ENCODE assay signal across 17 mouse cellular contexts in the genomic region with DNA sequence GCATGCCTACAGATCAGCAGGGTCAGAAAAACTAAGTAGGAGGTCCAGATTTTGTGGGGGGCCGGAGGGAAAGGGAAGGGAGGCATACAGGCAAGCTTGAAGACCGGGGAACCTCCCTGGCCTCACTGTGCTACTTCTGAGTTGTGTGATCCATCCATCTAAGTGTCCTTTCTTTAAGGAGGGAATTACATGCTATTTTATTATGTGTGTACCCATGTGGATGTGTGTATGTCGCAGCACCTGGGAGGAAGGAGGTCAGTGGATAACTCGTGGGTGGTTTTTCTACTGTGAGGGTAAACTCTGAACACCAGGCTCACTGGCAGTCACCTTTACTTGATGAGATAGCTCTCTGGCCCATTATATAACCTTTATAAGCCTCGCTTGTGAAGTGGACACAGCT. TPM values are rescaled to one million over a fixed set of nuclear protein-coding genes. Genes with fewer than 3 reads are reported as not detected.
A peak's percentile ranks its signal among the peaks of the same experiment; 100 is the strongest.
DNase-seq lines count a peak whose midpoint lies in the region; ATAC-seq lines count a peak whose summit lies in the region.
"Had no signal": no experiment of that assay in that cellular context is flagged by ENCODE, and none has a peak within 500 bp of the region (broad histone marks: within the 10 kb centered on the region; RNA-seq: fewer than 3 reads in every experiment).

No protein-coding gene starts in this region.

- H3K9me3 ChIP-seq in hindbrain, embryonic 13.5 days = no peaks in the 10 kb centered on the region
- H3K9me3 ChIP-seq in hindbrain, embryonic 12.5 days (replicated peaks) = no peaks in the 10 kb centered on the region
- no peaks in the 10 kb centered on the region for H3K9me3 ChIP-seq in midbrain, embryonic 11.5 days (ENCODE audit: control insufficient read depth, low read length)
- no peaks in the 10 kb centered on the region for H3K9me3 ChIP-seq in midbrain, embryonic 10.5 days (replicated peaks)
- no peaks in the 10 kb centered on the region for H3K9me3 ChIP-seq in midbrain, embryonic 16.5 days (replicated peaks; ENCODE audit: control insufficient read depth, low read length, poor library complexity, severe bottlenecking)
- H3K9me3 ChIP-seq: embryonic facial prominence, embryonic 10.5 days; heart, embryonic 13.5 days; hindbrain, embryonic 15.5 days had no signal

- H3K27ac ChIP-seq in hindbrain, embryonic 13.5 days = no peak overlapping the region
- no peak overlapping the region; the same call in 1 of the 2 replicates for H3K27ac ChIP-seq in hindbrain, embryonic 12.5 days
- H3K27ac ChIP-seq in midbrain, embryonic 11.5 days (ENCODE audit: low read depth, low read length) = no peak overlapping the region
- H3K27ac ChIP-seq in midbrain, embryonic 10.5 days (replicated peaks) = no peak overlapping the region
- no peak overlapping the region for H3K27ac ChIP-seq in midbrain, embryonic 16.5 days (ENCODE audit: low read length)
- H3K27ac ChIP-seq: embryonic facial prominence, embryonic 10.5 days; heart, embryonic 13.5 days; hindbrain, embryonic 15.5 days had no signal

- no peak for ATAC-seq in hindbrain, embryonic 13.5 days (ENCODE audit: low FRiP score)
- no peak for ATAC-seq in hindbrain, embryonic 12.5 days (ENCODE audit: low FRiP score)
- ATAC-seq in midbrain, embryonic 11.5 days (ENCODE audit: low FRiP score) = no peak
- ATAC-seq in midbrain, embryonic 16.5 days = no peak
- ATAC-seq: forebrain, embryonic 14.5 days; inflammation-experienced regulatory T-cells, adult 6 months had no signal

- H3K4me3 ChIP-seq in hindbrain, embryonic 13.5 days = no peak overlapping the region
- no peak overlapping the region for H3K4me3 ChIP-seq in hindbrain, embryonic 12.5 days
- no peak overlapping the region for H3K4me3 ChIP-seq in midbrain, embryonic 11.5 days (ENCODE audit: low read depth, low read length)
- no peak overlapping the region for H3K4me3 ChIP-seq in midbrain, embryonic 10.5 days
- H3K4me3 ChIP-seq in midbrain, embryonic 16.5 days (ENCODE audit: low read depth, low read length) = no peak overlapping the region
- H3K4me3 ChIP-seq: embryonic facial prominence, embryonic 10.5 days; heart, embryonic 13.5 days; hindbrain, embryonic 15.5 days had no signal

- no peaks in the 10 kb centered on the region for H3K36me3 ChIP-seq in hindbrain, embryonic 13.5 days
- no peaks in the 10 kb centered on the region for H3K36me3 ChIP-seq in hindbrain, embryonic 12.5 days
- H3K36me3 ChIP-seq in midbrain, embryonic 11.5 days (ENCODE audit: control insufficient read depth, insufficient read depth, low read length) = no peaks in the 10 kb centered on the region
- H3K36me3 ChIP-seq in midbrain, embryonic 10.5 days = no peaks in the 10 kb centered on the region
- H3K36me3 ChIP-seq in midbrain, embryonic 16.5 days (ENCODE audit: control insufficient read depth, insufficient read depth, low read length) = no peaks in the 10 kb centered on the region
- H3K36me3 ChIP-seq: embryonic facial prominence, embryonic 10.5 days; heart, embryonic 13.5 days; hindbrain, embryonic 15.5 days had no signal

- peaks cover 43% of the 10 kb centered on the region for H3K27me3 ChIP-seq in hindbrain, embryonic 13.5 days
- H3K27me3 ChIP-seq in hindbrain, embryonic 12.5 days = peaks cover 35% of the 10 kb centered on the region
- H3K27me3 ChIP-seq in midbrain, embryonic 11.5 days (ENCODE audit: control insufficient read depth, insufficient read depth, low read length) = peaks cover 14% of the 10 kb centered on the region; the same call in 1 of the 2 replicates
- H3K27me3 ChIP-seq in midbrain, embryonic 10.5 days (ENCODE audit: low read depth, poor library complexity, severe bottlenecking) = peaks cover 87% of the 10 kb centered on the region
- no peaks in the 10 kb centered on the region for H3K27me3 ChIP-seq in midbrain, embryonic 16.5 days (ENCODE audit: control insufficient read depth, insufficient read depth, low read depth, low read length)
- H3K27me3 ChIP-seq: hindbrain, embryonic 15.5 days had no signal

- peak; percentile 76 for DNase-seq in midbrain, embryonic 11.5 days (ENCODE audit: low spot score, missing footprints)
- DNase-seq in midbrain, embryonic 10.5 days (ENCODE audit: low spot score) = no peak
- DNase-seq in ovary, postnatal 10 days (ENCODE audit: low spot score) = no peak
- DNase-seq: adrenal gland, adult 2 months; adrenal gland, postnatal 25 days; cerebellum, adult 18-20 months; cerebellum, adult 9-11 months; cerebellum, postnatal 36 days; heart, postnatal 36 days had no signal

- 0 out of 2 replicates have a peak overlapping the region, but pooled peaks have one; percentile 2 for H3K9ac ChIP-seq in hindbrain, embryonic 13.5 days
- H3K9ac ChIP-seq in hindbrain, embryonic 12.5 days = no peak overlapping the region
- H3K9ac ChIP-seq in midbrain, embryonic 11.5 days (ENCODE audit: low read length) = no peak overlapping the region
- H3K9ac ChIP-seq in midbrain, embryonic 16.5 days (ENCODE audit: low read depth, low read length) = no peak overlapping the region
- H3K9ac ChIP-seq: heart, embryonic 13.5 days; hindbrain, embryonic 15.5 days had no signal

- 78% methylated on average over 5 of the region's 5 CpGs for WGBS in hindbrain, embryonic 13.5 days
- 81% methylated on average over 5 of the region's 5 CpGs for WGBS in hindbrain, embryonic 12.5 days
- WGBS in midbrain, embryonic 11.5 days = 80% methylated on average over 5 of the region's 5 CpGs
- 80% methylated on average over 5 of the region's 5 CpGs for WGBS in midbrain, embryonic 10.5 days
- 83% methylated on average over 5 of the region's 5 CpGs for WGBS in midbrain, embryonic 16.5 days

- peaks cover 63% of the 10 kb centered on the region for H3K4me1 ChIP-seq in hindbrain, embryonic 13.5 days (replicated peaks)
- peaks cover 40% of the 10 kb centered on the region for H3K4me1 ChIP-seq in hindbrain, embryonic 12.5 days
- H3K4me1 ChIP-seq in midbrain, embryonic 11.5 days (ENCODE audit: control insufficient read depth, insufficient read depth, low read length) = peaks cover 17% of the 10 kb centered on the region
- H3K4me1 ChIP-seq in midbrain, embryonic 10.5 days = peaks cover 65% of the 10 kb centered on the region
- peaks cover 61% of the 10 kb centered on the region for H3K4me1 ChIP-seq in midbrain, embryonic 16.5 days (ENCODE audit: control insufficient read depth, insufficient read depth, low read length)

- H3K4me2 ChIP-seq in hindbrain, embryonic 13.5 days = no peak overlapping the region
- H3K4me2 ChIP-seq in hindbrain, embryonic 12.5 days (replicated peaks) = no peak overlapping the region
- no peak overlapping the region for H3K4me2 ChIP-seq in midbrain, embryonic 11.5 days
- H3K4me2 ChIP-seq in midbrain, embryonic 16.5 days (ENCODE audit: low read length) = peak overlapping the region; percentile 70
- H3K4me2 ChIP-seq: heart, embryonic 13.5 days had no signal

RNA-seq across cellular contexts. Expression of a gene that starts 5.1 kb away (rescaled TPM):
- 13.6 and 14.6 TPM in 2 replicates for polyA plus RNA-seq in hindbrain, embryonic 13.5 days (2015; fragmentation: Nextera tagmentation; extraction: Ambion mirVana)
- polyA plus RNA-seq in hindbrain, embryonic 12.5 days (2016; fragmentation: Nextera tagmentation; extraction: Ambion mirVana) = 11.1 and 12.2 TPM in 2 replicates
- 4.2 and 4.3 TPM in 2 replicates for polyA plus RNA-seq in midbrain, embryonic 11.5 days (2014; fragmentation: Nextera tagmentation; extraction: Ambion mirVana)
- 5.1 and 5.7 TPM in 2 replicates for polyA plus RNA-seq in midbrain, embryonic 10.5 days (2016; fragmentation: Nextera tagmentation; extraction: Ambion mirVana)
- polyA plus RNA-seq in midbrain, embryonic 16.5 days (2015; fragmentation: Nextera tagmentation; extraction: Ambion mirVana) = 51.2 and 54.6 TPM in 2 replicates
- polyA plus RNA-seq: inflammation-experienced regulatory T-cells, adult 6 months had no signal
